Mouse (Mus musculus) 3T3-L1 (cell line): ENCODE measurements at regions not wholly inside any gene's neighbourhood (a gene's known extent, or its start where the extent isn't known, plus 50 kb on each side); places are given as distances from the start of the nearest gene placed in this dataset.

Experiments
- DNase-seq: peaks from one replicate; pipeline ENCODE4 v3.0.0-alpha.2; 2015; ENCODE audit warnings: low read depth, low spot score

GRCm38 (mm10) chr9:116332485-116333118 lies 157.4 kb upstream of the Tgfbr2 start:
- no peak for DNase-seq

GRCm38 (mm10) chr9:116331406-116331805 lies 156.2 kb upstream of the Tgfbr2 start:
- DNase-seq, result peak; percentile 67

- no peak for DNase-seq
These were observed 155.6 kb upstream of the Tgfbr2 start for GRCm38 (mm10) chr9:116330796-116331195.

- DNase-seq, result no peak
These were observed 154.0 kb upstream of the Tgfbr2 start for GRCm38 (mm10) chr9:116329147-116329546.

GRCm38 (mm10) chr9:116328201-116328600 lies 153.0 kb upstream of the Tgfbr2 start:
- DNase-seq, result no peak

GRCm38 (mm10) chr9:116327080-116327479 lies 151.9 kb upstream of the Tgfbr2 start:
- DNase-seq, result no peak

- DNase-seq, result no peak
These were observed 149.8 kb upstream of the Tgfbr2 start for GRCm38 (mm10) chr9:116324971-116325370.

- no peak for DNase-seq
These were observed 148.9 kb upstream of the Tgfbr2 start for GRCm38 (mm10) chr9:116323871-116324721.

GRCm38 (mm10) chr9:116321908-116322307 lies 146.7 kb upstream of the Tgfbr2 start:
- no peak for DNase-seq

- DNase-seq, result peak; percentile 40
These were observed 144.3 kb upstream of the Tgfbr2 start for GRCm38 (mm10) chr9:116319421-116319820.

- no peak for DNase-seq
These were observed 141.5 kb upstream of the Tgfbr2 start for GRCm38 (mm10) chr9:116316582-116317095.

GRCm38 (mm10) chr9:116314803-116315202 lies 139.6 kb upstream of the Tgfbr2 start:
- DNase-seq, result no peak

GRCm38 (mm10) chr9:116313932-116314790 lies 139.0 kb upstream of the Tgfbr2 start:
- DNase-seq, result no peak

GRCm38 (mm10) chr9:116311364-116311763 lies 136.2 kb upstream of the Tgfbr2 start:
- peak; percentile 64 for DNase-seq

GRCm38 (mm10) chr9:116301602-116302001 lies 126.4 kb upstream of the Tgfbr2 start:
- no peak for DNase-seq

- no peak for DNase-seq
These were observed 123.6 kb upstream of the Tgfbr2 start for GRCm38 (mm10) chr9:116298791-116299190.

GRCm38 (mm10) chr9:116296349-116296748 lies 121.2 kb upstream of the Tgfbr2 start:
- peak; percentile 30 for DNase-seq

- no peak for DNase-seq
These were observed 118.9 kb upstream of the Tgfbr2 start for GRCm38 (mm10) chr9:116294073-116294472.

- DNase-seq, result no peak
These were observed 118.0 kb upstream of the Tgfbr2 start for GRCm38 (mm10) chr9:116293110-116293509.

GRCm38 (mm10) chr9:116291624-116292023 lies 116.5 kb upstream of the Tgfbr2 start:
- DNase-seq, result no peak

- no peak for DNase-seq
These were observed 115.7 kb upstream of the Tgfbr2 start for GRCm38 (mm10) chr9:116290896-116291295.
